Mouse (Mus musculus) cerebellum, adult (tissue): ENCODE data around the gene Adra1b.

Experiments
- ATAC-seq: cut with Nextera tagmentation; 2 replicates; pipeline ENCODE4 v1.9.2; 2017; ENCODE audit warnings: mild to moderate bottlenecking, moderate library complexity, mixed read lengths; ENCODE audit not compliant: insufficient number of reproducible peaks, low FRiP score, low TSS enrichment

Gene Adra1b

DNA sequence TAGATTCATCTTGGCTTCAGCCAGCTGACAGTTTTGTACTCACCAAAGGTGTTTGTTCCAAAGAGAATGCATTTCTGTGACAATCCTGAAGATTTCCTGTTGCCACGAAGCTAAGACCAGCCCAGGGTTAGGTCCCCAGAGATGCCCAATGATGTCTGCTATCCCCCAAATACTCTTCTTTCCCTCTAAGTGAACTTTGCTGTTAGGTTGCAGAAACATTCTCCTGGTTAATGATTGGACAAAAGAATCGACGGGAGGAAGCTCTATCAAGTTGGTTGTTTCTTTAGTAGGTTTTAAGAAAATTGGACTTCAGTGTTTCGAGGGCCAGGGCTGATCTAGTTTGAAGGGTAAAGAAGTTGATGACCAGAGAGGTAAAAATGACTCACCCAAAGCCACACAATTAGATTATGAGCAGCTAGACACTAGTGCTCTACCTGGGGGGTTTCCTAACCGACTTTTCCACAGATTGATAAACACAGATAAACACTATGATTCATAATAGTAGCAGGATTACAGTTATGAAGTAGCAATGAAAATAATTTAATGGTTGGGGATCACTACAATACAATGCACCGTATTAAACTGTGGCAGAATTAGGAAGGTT lies at the start of gene Adra1b:
Adra1b (minus strand) TSS at position 160 of the 604 bp plus-strand sequence.
- no peak for ATAC-seq

DNA sequence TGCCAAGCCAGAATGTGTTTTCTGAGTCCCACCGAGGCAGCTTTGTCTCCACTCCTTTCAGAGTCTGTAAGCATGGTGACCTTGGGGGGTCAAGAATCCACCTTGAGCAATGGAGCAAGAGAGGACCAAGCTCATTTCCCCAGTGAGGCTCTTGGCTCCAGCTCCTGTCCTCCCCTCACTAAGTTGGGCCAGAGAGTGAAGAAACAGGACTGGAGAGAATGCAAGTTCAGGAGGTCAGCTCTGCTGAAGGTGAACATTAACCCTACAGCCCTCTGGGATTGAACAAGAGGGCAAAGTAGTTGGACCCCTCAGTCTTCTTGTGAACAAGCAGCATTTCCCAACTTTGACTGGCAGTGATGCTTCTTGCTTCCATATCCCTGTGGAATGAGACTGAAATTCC lies 49.3 kb upstream of the Adra1b start:
- no peak for ATAC-seq

DNA sequence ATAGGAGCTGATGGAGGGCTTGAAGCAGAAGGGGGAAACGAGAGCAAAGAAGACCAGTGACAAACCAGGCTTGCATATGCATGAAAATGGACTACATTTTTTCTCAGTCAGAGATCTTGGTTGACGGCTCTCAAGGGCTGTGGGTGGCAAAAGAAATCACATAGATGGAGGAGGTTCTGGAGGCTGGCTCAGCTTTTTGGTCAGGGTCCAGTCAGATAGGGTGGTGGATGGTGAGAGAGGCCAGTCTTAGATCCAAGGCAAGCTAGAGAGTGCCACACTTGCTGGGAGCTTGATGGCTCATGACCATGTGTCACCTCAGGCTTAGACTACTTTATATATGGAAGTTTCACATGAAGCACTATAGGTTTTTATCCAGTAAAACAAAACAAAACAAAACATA lies 42.8 kb upstream of the Adra1b start:
- ATAC-seq = no peak

DNA sequence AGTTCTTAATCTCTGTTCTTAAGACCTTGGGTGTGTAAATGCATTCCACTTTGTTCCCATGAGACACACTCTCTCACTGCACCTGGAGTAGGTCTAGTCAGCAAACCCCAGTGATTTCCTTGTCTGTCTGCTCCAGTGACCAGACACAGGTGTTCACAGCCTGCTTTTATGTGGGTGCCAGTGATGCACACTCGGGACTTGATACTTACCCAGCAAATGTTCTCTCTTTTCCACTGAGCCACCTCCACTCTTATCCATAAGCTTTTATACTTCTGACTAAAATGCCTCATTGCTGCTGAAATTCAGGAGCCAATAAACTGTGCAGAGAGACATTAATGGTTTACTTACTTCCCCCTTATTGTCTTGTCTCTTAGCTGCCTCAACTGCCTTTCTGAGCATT lies 42.2 kb upstream of the Adra1b start:
- ATAC-seq = no peak

GRCm38 (mm10) chr11:43940501-43941202 lies 39.6 kb upstream of the Adra1b start:
- ATAC-seq = no peak

- no peak for ATAC-seq
Observed at GRCm38 (mm10) chr11:43936023-43936422, 35.0 kb upstream of the Adra1b start.

DNA sequence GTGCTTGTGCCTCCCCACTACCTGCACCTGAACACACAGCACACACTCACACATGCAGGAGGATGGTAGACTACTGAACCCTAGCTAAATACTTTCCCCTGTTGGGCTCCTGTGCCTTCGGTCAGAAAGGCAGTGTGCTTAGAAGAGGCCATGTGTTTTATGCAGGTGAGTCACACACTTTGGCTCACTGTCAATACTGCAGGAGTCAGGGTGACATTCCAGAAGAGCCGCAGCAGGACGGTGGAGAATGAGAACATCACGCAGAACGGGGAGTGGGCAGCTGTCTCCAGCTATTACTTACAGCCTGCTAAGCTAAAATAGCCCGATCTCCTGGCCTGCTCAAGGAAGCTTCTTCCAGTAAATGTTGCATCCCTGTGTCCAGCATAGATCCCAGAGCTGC lies 32.5 kb upstream of the Adra1b start:
- ATAC-seq = no peak

GRCm38 (mm10) chr11:43933000-43933399 lies 32.0 kb upstream of the Adra1b start:
- no peak for ATAC-seq

DNA sequence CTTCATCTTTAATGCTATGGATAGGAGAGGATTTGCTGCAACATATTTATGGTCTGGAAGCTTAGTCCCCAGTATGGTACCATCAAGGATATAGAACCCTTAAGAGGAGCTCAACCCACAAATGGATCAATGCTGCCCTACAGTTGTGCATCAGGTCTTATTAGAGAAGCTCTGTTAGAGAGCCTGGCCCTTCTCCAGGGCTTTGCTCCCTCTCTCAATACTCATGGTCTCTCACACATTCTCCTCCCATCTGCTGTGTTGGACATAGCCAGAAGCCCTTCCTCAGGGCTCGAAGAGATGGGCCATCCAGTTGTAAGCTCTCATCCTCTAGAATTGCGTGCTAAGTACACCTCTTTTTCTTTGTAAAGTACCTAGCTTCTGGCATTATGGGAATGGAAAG lies 29.2 kb upstream of the Adra1b start:
- no peak for ATAC-seq

DNA sequence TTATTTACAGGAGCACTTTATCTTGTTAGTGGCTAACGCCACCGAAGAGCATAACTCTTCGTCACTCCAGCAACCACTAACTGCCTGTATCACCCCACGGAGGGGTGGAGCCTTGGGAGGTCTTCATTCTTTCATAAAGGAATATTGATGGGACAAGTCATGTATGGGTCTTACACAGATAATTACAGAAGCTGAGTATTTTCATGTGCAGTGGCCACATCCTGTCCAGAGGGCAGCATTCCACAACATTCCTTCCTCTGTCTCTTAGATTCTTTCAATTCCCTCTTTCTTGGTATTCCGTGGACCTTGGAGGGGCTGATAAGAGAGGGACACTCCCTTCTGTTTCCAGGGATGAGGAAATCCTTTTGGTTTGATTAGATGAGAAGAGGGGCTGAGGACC lies 28.7 kb upstream of the Adra1b start:
- ATAC-seq = no peak

- 0 out of 2 replicates have a peak, but pooled peaks have one; percentile 28 for ATAC-seq
Observed at GRCm38 (mm10) chr11:43929178-43929577, 28.2 kb upstream of the Adra1b start.

DNA sequence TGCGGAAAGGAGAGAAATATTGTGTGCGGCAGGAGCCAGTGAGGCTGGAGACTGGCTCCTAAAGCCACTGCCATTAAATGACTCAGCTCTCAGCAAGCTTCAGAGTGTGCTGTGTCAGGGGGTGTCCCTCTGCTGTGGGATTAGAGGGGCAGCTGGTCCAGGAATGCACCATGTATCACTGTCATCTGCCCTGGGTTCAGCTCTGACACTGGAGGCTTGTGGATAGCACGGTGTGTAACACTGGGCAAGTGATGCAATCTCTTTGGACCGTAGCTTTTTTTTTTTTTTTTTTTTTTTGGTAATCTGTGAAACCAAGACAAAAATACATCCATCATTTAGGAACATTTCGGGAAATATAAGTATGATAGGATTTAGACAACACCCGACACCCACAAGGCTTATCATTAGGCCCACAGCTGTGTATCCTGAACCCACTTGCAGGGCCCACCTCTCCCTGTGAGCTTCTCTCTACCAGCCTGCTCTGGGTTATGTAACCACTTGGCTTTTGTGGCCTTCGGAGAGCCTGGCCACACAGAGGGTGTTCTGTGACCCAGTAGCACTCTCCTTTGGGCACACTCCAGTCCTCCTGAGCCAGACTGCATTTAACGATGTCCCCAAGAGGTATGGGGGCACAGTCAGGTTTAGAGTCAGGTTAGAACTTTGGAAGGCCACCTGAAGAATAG lies 26.3 kb upstream of the Adra1b start:
- ATAC-seq = 0 out of 2 replicates have a peak, but pooled peaks have one; percentile 46

DNA sequence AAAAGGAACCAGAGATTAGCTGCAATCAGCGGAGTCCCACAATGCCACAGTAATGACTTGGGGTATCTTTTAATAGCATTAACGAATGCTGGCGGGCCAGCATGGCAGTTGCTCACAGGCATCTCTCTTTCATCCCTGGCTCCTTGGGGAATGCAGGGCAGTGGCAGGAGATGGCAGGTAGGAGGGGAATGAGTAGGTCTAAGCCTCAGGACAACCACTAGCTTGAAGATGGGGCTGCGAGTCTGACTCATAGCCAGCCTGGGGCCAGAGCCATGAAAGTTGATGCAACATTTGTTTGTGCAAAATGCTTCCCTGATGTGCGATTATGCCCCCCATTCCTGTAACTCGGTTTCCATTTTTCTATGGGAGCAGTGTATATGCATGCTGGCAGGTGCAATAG lies 25.2 kb upstream of the Adra1b start:
- ATAC-seq = no peak

DNA sequence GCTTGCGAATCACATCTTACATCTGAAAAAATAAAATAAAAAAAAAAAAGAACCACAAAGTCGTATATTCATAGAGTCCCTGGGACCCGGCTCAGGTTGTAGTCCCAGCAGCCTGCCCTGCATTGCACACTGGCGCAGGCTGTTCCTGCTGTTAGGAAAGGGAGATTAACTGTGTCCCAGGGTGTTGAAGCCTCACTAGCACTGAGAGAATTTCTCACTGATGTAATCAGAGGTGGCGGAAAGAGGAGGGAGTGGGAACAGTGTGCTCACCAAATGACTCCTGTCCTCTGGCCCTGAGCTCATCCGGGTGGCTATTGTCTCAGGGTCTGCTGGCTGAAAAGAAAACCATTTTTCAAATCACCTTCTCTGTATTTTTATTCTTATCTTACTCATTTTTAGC lies 24.6 kb upstream of the Adra1b start:
- ATAC-seq = no peak

GRCm38 (mm10) chr11:43921701-43922100 lies 20.7 kb upstream of the Adra1b start:
- no peak for ATAC-seq

GRCm38 (mm10) chr11:43919492-43920055 lies 18.6 kb upstream of the Adra1b start:
- ATAC-seq = no peak

- ATAC-seq = no peak
Observed at GRCm38 (mm10) chr11:43914552-43915447, 13.8 kb upstream of the Adra1b start.

- no peak for ATAC-seq
Observed at GRCm38 (mm10) chr11:43912136-43912888, 11.3 kb upstream of the Adra1b start.

DNA sequence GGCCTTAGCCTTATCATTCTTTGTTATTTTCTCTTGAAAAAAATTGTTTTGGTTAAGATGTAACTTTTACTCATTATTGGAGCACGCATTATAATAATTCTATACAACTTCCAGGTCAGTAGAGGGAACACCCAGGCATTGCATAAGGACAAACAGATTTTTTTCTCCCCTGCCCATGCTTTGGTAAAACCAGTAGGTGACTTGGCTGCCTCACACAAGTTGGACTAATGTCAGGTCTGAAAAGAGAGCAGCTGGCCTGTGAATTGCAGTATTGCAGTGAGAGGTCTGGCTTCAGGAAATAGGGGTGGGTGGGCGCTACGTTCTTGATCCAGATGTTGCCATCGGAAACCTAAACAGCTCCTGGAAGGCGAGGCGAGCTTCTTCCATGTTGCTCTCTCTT lies 10.6 kb upstream of the Adra1b start:
- ATAC-seq = no peak

DNA sequence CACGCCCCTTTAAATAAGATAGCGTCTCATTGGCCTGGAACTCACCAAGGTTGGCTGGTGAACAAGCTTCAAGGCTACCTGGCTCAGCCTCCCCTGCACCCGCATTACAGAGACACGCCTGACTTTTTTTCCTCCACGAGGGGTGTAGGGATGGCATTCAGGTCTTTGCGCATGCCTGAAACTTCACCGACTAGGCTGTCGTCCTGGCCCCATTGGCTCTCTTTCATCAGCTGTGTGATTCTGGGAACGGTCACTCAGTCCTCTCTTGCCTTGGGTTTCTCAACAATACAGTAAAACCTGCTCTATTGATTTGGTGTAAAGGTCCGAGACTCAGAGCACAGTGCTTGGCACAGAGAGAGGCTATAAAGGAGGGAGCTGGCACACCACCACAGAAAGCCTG lies 2.3 kb upstream of the Adra1b start:
- no peak for ATAC-seq
